Mouse (Mus musculus): ENCODE results near the gene Mmp24. TPM values are rescaled to one million over a fixed set of nuclear protein-coding genes. Genes with fewer than 3 reads are reported as not detected.

Mmp24 gene
- polyA plus RNA-seq, 1 experiment from 2014 or later, result 11.3 TPM

- Histone ChIP-seq H3K9me3 (no peaks in the 10 kb centered on the region), H3K36me3 (peaks cover 71% of the 10 kb centered on the region), H3K9ac (no peak overlapping the region), H3K27me3 (no peaks in the 10 kb centered on the region), H3K4me2 (no peak overlapping the region), H3K4me1 (replicated peaks) (no peaks in the 10 kb centered on the region), H3K4me3 (no peak overlapping the region), H3K27ac (no peak overlapping the region)
- 73% methylated on average over 7 of the region's 7 CpGs for WGBS
- no peak for ATAC-seq (ENCODE audit: low FRiP score)
Measured at GRCm38 (mm10) chr2:155849464-155849863, 74.3 kb downstream of the Mmp24 start.

- Histone ChIP-seq H3K4me3 (no peak overlapping the region), H3K4me2 (no peak overlapping the region), H3K9me3 (no peaks in the 10 kb centered on the region), H3K4me1 (replicated peaks) (no peaks in the 10 kb centered on the region), H3K27me3 (no peaks in the 10 kb centered on the region), H3K9ac (no peak overlapping the region), H3K36me3 (peaks cover 66% of the 10 kb centered on the region), H3K27ac (no peak overlapping the region)
- ATAC-seq (ENCODE audit: low FRiP score), result no peak
- 83% methylated on average over 7 of the region's 7 CpGs for WGBS
Measured at GRCm38 (mm10) chr2:155850120-155850519, 75.0 kb downstream of the Mmp24 start.

GRCm38 (mm10) chr2:155852536-155852935 lies 77.4 kb downstream of the Mmp24 start:
- H3K27me3 ChIP-seq, result no peaks in the 10 kb centered on the region
- H3K4me3 ChIP-seq, result no peak overlapping the region
- WGBS, result 91% methylated on average over 5 of the region's 5 CpGs
- H3K36me3 ChIP-seq, result peaks cover 67% of the 10 kb centered on the region
- ATAC-seq (ENCODE audit: low FRiP score), result no peak
- H3K4me2 ChIP-seq, result no peak overlapping the region
- H3K27ac ChIP-seq, result no peak overlapping the region
- H3K9me3 ChIP-seq, result no peaks in the 10 kb centered on the region
- no peaks in the 10 kb centered on the region for H3K4me1 ChIP-seq (replicated peaks)
- no peak overlapping the region for H3K9ac ChIP-seq

- no peak overlapping the region for H3K27ac ChIP-seq
- peaks cover 18% of the 10 kb centered on the region; the same call in 1 of the 2 replicates for H3K36me3 ChIP-seq
- H3K9me3 ChIP-seq, result no peaks in the 10 kb centered on the region
- ATAC-seq (ENCODE audit: low FRiP score), result no peak
- H3K9ac ChIP-seq, result no peak overlapping the region
- WGBS, result 90% methylated on average over 7 of the region's 7 CpGs
- no peak overlapping the region for H3K4me3 ChIP-seq
- no peak overlapping the region for H3K4me2 ChIP-seq
- no peaks in the 10 kb centered on the region for H3K27me3 ChIP-seq
- peaks cover 20% of the 10 kb centered on the region for H3K4me1 ChIP-seq (replicated peaks)
Measured at GRCm38 (mm10) chr2:155860102-155860501, 85.0 kb downstream of the Mmp24 start.

GRCm38 (mm10) chr2:155861581-155861980 lies 86.4 kb downstream of the Mmp24 start:
- Histone ChIP-seq H3K27ac (peak overlapping the region; percentile 88; the same call in 1 of the 2 replicates), H3K9me3 (no peaks in the 10 kb centered on the region), H3K27me3 (no peaks in the 10 kb centered on the region), H3K4me1 (replicated peaks) (peaks cover 20% of the 10 kb centered on the region), H3K36me3 (0 out of 2 replicates have a peak, but pooled peaks cover 7% of the 10 kb centered on the region), H3K4me2 (no peak overlapping the region), H3K4me3 (no peak overlapping the region), H3K9ac (no peak overlapping the region)
- WGBS, result 94% methylated on average over 6 of the region's 6 CpGs
- no peak for ATAC-seq (ENCODE audit: low FRiP score)

- no peaks in the 10 kb centered on the region for H3K9me3 ChIP-seq
- peaks cover 20% of the 10 kb centered on the region for H3K4me1 ChIP-seq (replicated peaks)
- peak; percentile 97 for ATAC-seq (ENCODE audit: low FRiP score)
- peak overlapping the region; percentile 15; the same call in 1 of the 2 replicates for H3K9ac ChIP-seq
- 51% methylated on average over 13 of the region's 13 CpGs for WGBS
- H3K27me3 ChIP-seq, result no peaks in the 10 kb centered on the region
- H3K4me3 ChIP-seq, result no peak overlapping the region
- peaks cover 4% of the 10 kb centered on the region; the same call in 1 of the 2 replicates for H3K36me3 ChIP-seq
- peak overlapping the region; percentile 35 for H3K4me2 ChIP-seq
- peak overlapping the region; percentile 88 for H3K27ac ChIP-seq
Measured at GRCm38 (mm10) chr2:155862573-155863300, 87.6 kb downstream of the Mmp24 start.

GRCm38 (mm10) chr2:155863301-155863867 lies 88.2 kb downstream of the Mmp24 start:
- Histone ChIP-seq H3K36me3 (peaks cover 8% of the 10 kb centered on the region), H3K9ac (peak overlapping the region; percentile 59; the same call in 1 of the 2 replicates), H3K27ac (peak overlapping the region; percentile 82), H3K4me1 (replicated peaks) (peaks cover 20% of the 10 kb centered on the region), H3K9me3 (no peaks in the 10 kb centered on the region), H3K4me2 (peak overlapping the region; percentile 35), H3K27me3 (no peaks in the 10 kb centered on the region), H3K4me3 (no peak overlapping the region)
- peak; percentile 70 for ATAC-seq (ENCODE audit: low FRiP score)
- WGBS, result 41% methylated on average over 11 of the region's 11 CpGs

Other genes with a start within 250 kb of the Mmp24 start
- 14.8 and 16.4 TPM in 2 replicates for gene Gss, start 182.5 kb upstream of the Mmp24 start, polyA plus RNA-seq (2015; fragmentation: Nextera tagmentation; extraction: Ambion mirVana)
- 0.82 and 0.88 TPM in 2 replicates for gene Myh7b, start 164.1 kb upstream of the Mmp24 start, polyA plus RNA-seq (2015; fragmentation: Nextera tagmentation; extraction: Ambion mirVana)
- gene Trpc4ap, start 83.0 kb upstream of the Mmp24 start, polyA plus RNA-seq (2015; fragmentation: Nextera tagmentation; extraction: Ambion mirVana), result 166 and 170 TPM in 2 replicates
- 45.3 and 46.4 TPM in 2 replicates for gene Edem2, start 45.9 kb upstream of the Mmp24 start, polyA plus RNA-seq (2015; fragmentation: Nextera tagmentation; extraction: Ambion mirVana)
- not detected in 2 replicates for gene Gm17581, start 39.5 kb upstream of the Mmp24 start, polyA plus RNA-seq (2015; fragmentation: Nextera tagmentation; extraction: Ambion mirVana)
- 2.8 and 4.1 TPM in 2 replicates for gene Procr, start 24.2 kb upstream of the Mmp24 start, polyA plus RNA-seq (2015; fragmentation: Nextera tagmentation; extraction: Ambion mirVana)
- gene BC029722, start 44.1 kb downstream of the Mmp24 start, polyA plus RNA-seq (2015; fragmentation: Nextera tagmentation; extraction: Ambion mirVana), result 28.5 and 28.6 TPM in 2 replicates
- 148 and 152 TPM in 2 replicates for gene Eif6, start 51.6 kb downstream of the Mmp24 start, polyA plus RNA-seq (2015; fragmentation: Nextera tagmentation; extraction: Ambion mirVana)
- 0.60 and 0.63 TPM in 2 replicates for gene Fam83c, start 59.5 kb downstream of the Mmp24 start, polyA plus RNA-seq (2015; fragmentation: Nextera tagmentation; extraction: Ambion mirVana)
- 57.6 and 59.6 TPM in 2 replicates for gene Uqcc1, start 155.0 kb downstream of the Mmp24 start, polyA plus RNA-seq (2015; fragmentation: Nextera tagmentation; extraction: Ambion mirVana)
- 0.16 TPM in 1 of 2 replicates, not detected in the other for gene Gm15557, start 165.4 kb downstream of the Mmp24 start, polyA plus RNA-seq (2015; fragmentation: Nextera tagmentation; extraction: Ambion mirVana)
- gene Gdf5, start 170.0 kb downstream of the Mmp24 start, polyA plus RNA-seq (2015; fragmentation: Nextera tagmentation; extraction: Ambion mirVana), result 2.0 and 3.6 TPM in 2 replicates
- gene Cep250, start 181.1 kb downstream of the Mmp24 start, polyA plus RNA-seq (2015; fragmentation: Nextera tagmentation; extraction: Ambion mirVana), result 18.1 and 18.7 TPM in 2 replicates
- gene 6430550D23Rik, start 232.6 kb downstream of the Mmp24 start, polyA plus RNA-seq (2015; fragmentation: Nextera tagmentation; extraction: Ambion mirVana), result 1.8 and 2.4 TPM in 2 replicates
- 371 and 377 TPM in 2 replicates for gene Ergic3, start 232.7 kb downstream of the Mmp24 start, polyA plus RNA-seq (2015; fragmentation: Nextera tagmentation; extraction: Ambion mirVana)